Mouse (Mus musculus) central nervous system, embryonic 14 days (tissue): ENCODE data around the gene Rhbdl1. TPM values are rescaled to one million over a fixed set of nuclear protein-coding genes. Genes with fewer than 3 reads are reported as not detected.

Experiments used
- polyA plus RNA-seq: library from polyadenylated mRNA; depleted of rRNA; stranded (reverse); fragments of >200 nt; gene quantifications from 2 replicates; pipeline ENCODE4 v1.2.3, GENCODE M21; 2012; rRNA removed

Rhbdl1 gene
- 51.1 and 59.5 TPM in 2 replicates for polyA plus RNA-seq

GRCm38 (mm10) chr17:25837076-25837410 lies at the start of gene Rhbdl1:
Gene Rhbdl1, minus strand, starts transcription at chr17:25837295.

GRCm38 (mm10) chr17:25880196-25880910 lies 43.3 kb upstream of the Rhbdl1 start, which contains the start of gene Wfikkn1:
Gene Wfikkn1, minus strand, starts transcription at chr17:25880858.

GRCm38 (mm10) chr17:25874721-25875170 lies 37.7 kb upstream of the Rhbdl1 start, which contains the start of gene Mettl26:
Gene Mettl26, plus strand, starts transcription at chr17:25875074.

GRCm38 (mm10) chr17:25868601-25869191 lies 31.6 kb upstream of the Rhbdl1 start, which contains the start of gene Mcrip2:
Gene Mcrip2, minus strand, starts transcription at chr17:25868764.

GRCm38 (mm10) chr17:25860832-25861703 lies 24.0 kb upstream of the Rhbdl1 start, which contains the start of gene Wdr90:
Gene Wdr90, minus strand, starts transcription at chr17:25861501.

GRCm38 (mm10) chr17:25844396-25844901 lies 7.4 kb upstream of the Rhbdl1 start, which contains the start of gene Rhot2:
Gene Rhot2, minus strand, starts transcription at chr17:25844851.

GRCm38 (mm10) chr17:25841117-25841880 lies 4.2 kb upstream of the Rhbdl1 start, which contains the start of gene Gm20683:
Gene Gm20683, minus strand, starts transcription at chr17:25841763.

GRCm38 (mm10) chr17:25833291-25833663 lies 3.8 kb downstream of the Rhbdl1 start, which contains the start of gene Stub1:
Gene Stub1, minus strand, starts transcription at chr17:25833404.

GRCm38 (mm10) chr17:25828712-25829557 lies 8.2 kb downstream of the Rhbdl1 start, which contains the start of gene Jmjd8:
Gene Jmjd8, plus strand, starts transcription at chr17:25828867.

GRCm38 (mm10) chr17:25823452-25823851 lies 13.6 kb downstream of the Rhbdl1 start, which contains the start of gene Wdr24:
Gene Wdr24, plus strand, starts transcription at chr17:25823627.

GRCm38 (mm10) chr17:25808789-25809605 lies 28.1 kb downstream of the Rhbdl1 start, which contains the start of gene Fbxl16:
Gene Fbxl16, plus strand, starts transcription at chr17:25809085.

GRCm38 (mm10) chr17:25796951-25797369 lies 40.1 kb downstream of the Rhbdl1 start, which contains the start of gene Metrn:
Gene Metrn, minus strand, starts transcription at chr17:25797136.

GRCm38 (mm10) chr17:25795609-25796092 lies 41.4 kb downstream of the Rhbdl1 start, which contains the start of gene AC134908.4:
Gene AC134908.4, minus strand, starts transcription at chr17:25795659.

GRCm38 (mm10) chr17:25792615-25793014 lies 44.5 kb downstream of the Rhbdl1 start, which contains the start of gene Fam173a:
Gene Fam173a, minus strand, starts transcription at chr17:25792901.

GRCm38 (mm10) chr17:25786280-25786679 lies 50.8 kb downstream of the Rhbdl1 start, which contains the start of gene Ccdc78:
Gene Ccdc78, plus strand, starts transcription at chr17:25786580.

GRCm38 (mm10) chr17:25785281-25785745 lies 51.8 kb downstream of the Rhbdl1 start, which contains the start of gene Haghl:
Gene Haghl, minus strand, starts transcription at chr17:25785673.

